ENCODE assay signal across 36 mouse cellular contexts in the genomic region with DNA sequence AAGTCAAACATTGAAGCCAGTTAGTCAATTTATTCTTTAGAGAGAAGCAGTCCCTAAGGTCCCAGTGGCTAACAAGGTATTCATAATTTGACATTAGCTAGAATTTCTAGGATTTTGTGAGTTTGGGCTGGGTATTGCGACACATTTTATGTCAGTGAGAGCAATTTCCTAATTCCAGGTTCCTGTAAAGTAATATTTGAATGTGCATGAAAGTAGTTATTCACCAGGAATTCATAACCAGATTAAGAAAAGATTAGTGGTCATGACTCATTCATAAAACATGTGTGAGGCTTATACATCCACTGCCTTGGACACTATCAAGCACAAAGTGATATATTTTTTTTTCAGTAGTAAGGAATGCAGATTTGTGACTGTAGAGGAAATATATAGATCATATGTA. TPM values are rescaled to one million over a fixed set of nuclear protein-coding genes. Genes with fewer than 3 reads are reported as not detected.
DNase-seq lines count a peak whose midpoint lies in the region; TF ChIP-seq lines count a peak whose summit lies in the region.
"Had no signal": no experiment of that assay in that cellular context is flagged by ENCODE, and none has a peak within 500 bp of the region (broad histone marks: within the 10 kb centered on the region; RNA-seq: fewer than 3 reads in every experiment).

No protein-coding gene starts in this region.

- no peak overlapping the region for H3K4me3 ChIP-seq in myocyte
- H3K4me3 ChIP-seq: embryonic facial prominence, embryonic 10.5 days; embryonic facial prominence, embryonic 13.5 days; erythroblast, embryonic 14.5 days; forebrain, embryonic 12.5 days; forebrain, embryonic 15.5 days; heart, adult 2 months; heart, embryonic 10.5 days; heart, embryonic 13.5 days had no signal

- no peaks in the 10 kb centered on the region for H3K27me3 ChIP-seq in myocyte (ENCODE audit: control insufficient read depth, insufficient read depth, insufficient read length)
- H3K27me3 ChIP-seq: forebrain, embryonic 15.5 days had no signal

- no peak overlapping the region for H3ac ChIP-seq in myocyte (ENCODE audit: control insufficient read depth, insufficient read length)

- no peak for TF ChIP-seq POLR2A in myocyte (IDR thresholded peaks at IDR 0.05; ENCODE audit: insufficient read length, low read depth)

- H3K79me2 ChIP-seq in myocyte (ENCODE audit: control insufficient read depth, insufficient read depth) = no peaks in the 10 kb centered on the region

- no peak overlapping the region for H3K4me2 ChIP-seq in myocyte (ENCODE audit: low read depth)
- H3K4me2 ChIP-seq: embryonic facial prominence, embryonic 13.5 days; forebrain, embryonic 12.5 days; forebrain, embryonic 15.5 days; heart, embryonic 13.5 days; hindbrain, embryonic 14.5 days had no signal

- DNase-seq in 3134 (ENCODE audit: extremely low read depth, insufficient read length, low spot score) (peak; percentile 51), 416B (ENCODE audit: low read depth) (peak; percentile 77), NIH3T3 (ENCODE audit: low read depth) (peak; percentile 70)
- DNase-seq in cerebellum, postnatal 14 days = no peak
- DNase-seq in right cerebral cortex, postnatal 4 days = no peak
- no peak for DNase-seq in gastrocnemius, postnatal 4 days (ENCODE audit: low spot score in 2 of 2)
- DNase-seq: adrenal gland, adult 2 months; adrenal gland, postnatal 14 days; B cell, adult 2 months; cerebellum, adult 11 months; cerebellum, adult 2 months; cerebellum, adult 9-11 months; cerebellum, postnatal 36 days; embryo, embryonic 11 days; gastrocnemius, postnatal 14 days; heart, adult 2 months; heart, postnatal 14 days; heart, postnatal 4 days had no signal

- no peaks in the 10 kb centered on the region for H3K36me3 ChIP-seq in myocyte (ENCODE audit: control insufficient read depth, insufficient read depth)
- H3K36me3 ChIP-seq: embryonic facial prominence, embryonic 10.5 days; embryonic facial prominence, embryonic 13.5 days; forebrain, embryonic 12.5 days; forebrain, embryonic 15.5 days; heart, embryonic 10.5 days; heart, embryonic 13.5 days had no signal

TF ChIP-seq in myocyte, 11 proteins besides CTCF, POLR2A, EP300 and RAD21:
- no peak for TF ChIP-seq MAX (IDR thresholded peaks at IDR 0.05; ENCODE audit: low read depth)
- TF ChIP-seq TCF3 (IDR thresholded peaks at IDR 0.05; ENCODE audit: insufficient read length, low read depth) = no peak
- peak; percentile 96 for TF ChIP-seq CEBPB (IDR thresholded peaks at IDR 0.05; ENCODE audit: insufficient read depth, poor library complexity, severe bottlenecking)
TF ChIP-seq in myocyte: peak in this region for 1.

RNA-seq across cellular contexts. Expression of a gene that starts 5.2 kb away (rescaled TPM):
- 0.06 TPM for polyA plus RNA-seq in myocyte (2012; fragmentation: generic; extraction: Trizol)
- total RNA-seq in gastrocnemius, postnatal 4 days (2021) = under 1 TPM in 1 of 2 experiments, not detected in 1; 0.34 TPM
- total RNA-seq: adrenal gland, adult 2 months; adrenal gland, postnatal 14 days; adrenal gland, postnatal 4 days; gastrocnemius, adult 18-20 months; gastrocnemius, postnatal 14 days; heart, postnatal 4 days; hindbrain, postnatal 0 days; MEL had no signal
- polyA plus RNA-seq: adrenal gland, adult 2 months; CD4-positive, CD25-positive, alpha-beta regulatory T cell, adult 4 months; erythroblast, embryonic 14.5 days; forebrain, embryonic 12.5 days; inflammation-experienced regulatory T-cells, adult 6 months had no signal

RNA-seq across cellular contexts. Expression of a gene that starts 14.4 kb away (rescaled TPM):
- 0.08 TPM for polyA plus RNA-seq in myocyte (2012; fragmentation: generic; extraction: Trizol)
- total RNA-seq in gastrocnemius, postnatal 4 days (2021) = 1 to 10 TPM; 1.4 to 1.5 TPM
- polyA plus RNA-seq: CD4-positive, CD25-positive, alpha-beta regulatory T cell, adult 4 months had no signal

RNA-seq across cellular contexts. Expression of a gene that starts 18.3 kb away (rescaled TPM):
- polyA plus RNA-seq in myocyte (2012; fragmentation: generic; extraction: Trizol) = not detected
- total RNA-seq in gastrocnemius, postnatal 4 days (2021) = 10 to 100 TPM; 77.8 to 84.1 TPM
- polyA plus RNA-seq: CD4-positive, CD25-positive, alpha-beta regulatory T cell, adult 4 months; inflammation-experienced regulatory T-cells, adult 6 months had no signal

RNA-seq across cellular contexts. Expression of a gene that starts 32.0 kb away (rescaled TPM):
- polyA plus RNA-seq in myocyte (2012; fragmentation: generic; extraction: Trizol) = not detected
- not detected for total RNA-seq in gastrocnemius, postnatal 4 days (2021)
- total RNA-seq: adrenal gland, adult 2 months; adrenal gland, postnatal 14 days; adrenal gland, postnatal 4 days; gastrocnemius, adult 18-20 months; gastrocnemius, postnatal 14 days; heart, adult 2 months; heart, postnatal 14 days; heart, postnatal 4 days; hindbrain, postnatal 0 days; MEL had no signal
- polyA plus RNA-seq: cerebellum, adult 2 months; cortical plate, adult 2 months; forebrain, embryonic 12.5 days; forebrain, embryonic 15.5 days; heart, adult 2 months; heart, embryonic 13.5 days; hindbrain, embryonic 14.5 days; intestine, embryonic 16.5 days had no signal

RNA-seq across cellular contexts. Expression of a gene that starts 40.4 kb away (rescaled TPM):
- polyA plus RNA-seq in myocyte (2012; fragmentation: generic; extraction: Trizol) = not detected
- total RNA-seq in gastrocnemius, postnatal 4 days (2021) = not detected
- total RNA-seq: adrenal gland, adult 2 months; adrenal gland, postnatal 14 days; adrenal gland, postnatal 4 days; gastrocnemius, adult 18-20 months; gastrocnemius, postnatal 14 days; heart, adult 2 months; heart, postnatal 4 days; hindbrain, postnatal 0 days; MEL had no signal
- polyA plus RNA-seq: adrenal gland, adult 2 months; CD4-positive, CD25-positive, alpha-beta regulatory T cell, adult 4 months; cerebellum, adult 2 months; cortical plate, adult 2 months; embryonic facial prominence, embryonic 10.5 days; erythroblast, embryonic 14.5 days; forebrain, embryonic 12.5 days; forebrain, embryonic 15.5 days; gonadal fat pad, adult 2 months; hindbrain, embryonic 14.5 days; hindbrain, postnatal 0 days; inflammation-experienced regulatory T-cells, adult 6 months had no signal

Comparison
In these comparisons a context has a peak if more than half of its experiments do, and no peak if none do; other contexts are left out.
1. DNase-seq: peak in 3134 (single experiment), 416B (single experiment) and NIH3T3 (single experiment); none in cerebellum, postnatal 14 days (0 of 2), right cerebral cortex, postnatal 4 days (single experiment) and gastrocnemius, postnatal 4 days (0 of 2).